In the genomic region with DNA sequence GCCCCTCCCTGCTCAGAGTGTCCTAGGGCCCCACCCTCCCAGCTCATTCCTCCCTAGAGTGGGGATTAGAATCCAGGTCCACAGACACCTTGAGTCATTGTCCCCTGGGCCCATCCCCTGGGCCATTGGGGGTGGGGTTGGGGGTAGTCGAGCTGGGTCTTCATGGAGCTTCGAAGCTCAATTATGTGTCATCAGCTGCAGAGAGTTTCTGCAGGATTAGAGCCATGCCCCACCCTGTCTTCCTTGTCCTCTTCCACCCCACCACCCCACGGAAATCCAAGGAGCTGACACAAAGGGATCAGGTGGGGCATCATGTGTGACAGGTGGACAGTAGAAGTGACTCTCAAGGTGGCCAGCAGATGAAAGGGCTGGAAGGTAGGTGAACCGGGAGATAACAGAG, we compare ENCODE assay signal across 28 mouse cellular contexts. TPM values are rescaled to one million over a fixed set of nuclear protein-coding genes. Genes with fewer than 3 reads are reported as not detected.
DNase-seq lines count a peak whose midpoint lies in the region; ATAC-seq and TF ChIP-seq lines count a peak whose summit lies in the region.
"Had no signal": no experiment of that assay in that cellular context is flagged by ENCODE, and none has a peak within 500 bp of the region (broad histone marks: within the 10 kb centered on the region; RNA-seq: fewer than 3 reads in every experiment).

Klk12 (plus strand) TSS at position 301 of the 400 bp plus-strand sequence.

- peak; percentile 12; the same call in 1 of the 2 replicates for ATAC-seq in embryonic facial prominence, embryonic 14.5 days (ENCODE audit: low read depth)
- ATAC-seq in hindbrain, embryonic 13.5 days (ENCODE audit: low FRiP score), result 0 out of 2 replicates have a peak, but pooled peaks have one; percentile 36
- ATAC-seq in hindbrain, embryonic 11.5 days (ENCODE audit: low FRiP score), result no peak
- ATAC-seq in midbrain, postnatal 0 days (ENCODE audit: low FRiP score), result no peak
- no peak for ATAC-seq in stomach, postnatal 0 days (ENCODE audit: low FRiP score, low TSS enrichment)
- ATAC-seq: activated CD4-positive, CD25-positive, alpha-beta regulatory T cell, adult 4 months; CD4-positive, CD25-positive, alpha-beta regulatory T cell, adult 4 months; forebrain, embryonic 13.5 days; forebrain, embryonic 15.5 days; Patski had no signal

- no peak within 1 kb of the TSS for H3K9ac ChIP-seq in embryonic facial prominence, embryonic 14.5 days (ENCODE audit: low read depth, low read length)
- H3K9ac ChIP-seq in hindbrain, embryonic 13.5 days, result no peak within 1 kb of the TSS
- no peak within 1 kb of the TSS for H3K9ac ChIP-seq in hindbrain, embryonic 11.5 days (ENCODE audit: low read depth, low read length)
- no peak within 1 kb of the TSS for H3K9ac ChIP-seq in midbrain, postnatal 0 days (replicated peaks; ENCODE audit: low read length, poor library complexity, severe bottlenecking)
- no peak within 1 kb of the TSS for H3K9ac ChIP-seq in stomach, postnatal 0 days (ENCODE audit: low read length)
- H3K9ac ChIP-seq: embryonic facial prominence, embryonic 13.5 days; forebrain, embryonic 13.5 days; forebrain, embryonic 15.5 days had no signal

- 74% methylated on average over 4 of the region's 4 CpGs for WGBS in embryonic facial prominence, embryonic 14.5 days
- WGBS in embryonic facial prominence, embryonic 10.5 days, result 80% methylated on average over 4 of the region's 4 CpGs
- WGBS in hindbrain, embryonic 13.5 days, result 80% methylated on average over 4 of the region's 4 CpGs
- 85% methylated on average over 4 of the region's 4 CpGs for WGBS in hindbrain, embryonic 11.5 days
- WGBS in midbrain, embryonic 10.5 days, result 74% methylated on average over 4 of the region's 4 CpGs
- 73% methylated on average over 4 of the region's 4 CpGs for WGBS in midbrain, postnatal 0 days
- WGBS in stomach, postnatal 0 days, result 62% methylated on average over 4 of the region's 4 CpGs

- no peak within 1 kb of the TSS for H3K4me2 ChIP-seq in embryonic facial prominence, embryonic 14.5 days (ENCODE audit: low read depth, low read length)
- H3K4me2 ChIP-seq in hindbrain, embryonic 13.5 days, result no peak within 1 kb of the TSS
- no peak within 1 kb of the TSS for H3K4me2 ChIP-seq in hindbrain, embryonic 11.5 days (replicated peaks; ENCODE audit: low read depth, low read length)
- H3K4me2 ChIP-seq in midbrain, postnatal 0 days (ENCODE audit: low read depth, low read length, poor library complexity, severe bottlenecking), result no peak within 1 kb of the TSS
- no peak within 1 kb of the TSS for H3K4me2 ChIP-seq in stomach, postnatal 0 days (replicated peaks; ENCODE audit: low read depth)
- H3K4me2 ChIP-seq: embryonic facial prominence, embryonic 13.5 days; forebrain, embryonic 13.5 days; forebrain, embryonic 15.5 days had no signal

- TF ChIP-seq EP300 in stomach, postnatal 0 days (optimal IDR thresholded peaks at IDR 0.05), result no peak

- no peak within 1 kb of the TSS for H3K4me3 ChIP-seq in embryonic facial prominence, embryonic 14.5 days (ENCODE audit: low read depth, low read length)
- H3K4me3 ChIP-seq in embryonic facial prominence, embryonic 10.5 days, result no peak within 1 kb of the TSS
- H3K4me3 ChIP-seq in hindbrain, embryonic 13.5 days, result no peak within 1 kb of the TSS
- H3K4me3 ChIP-seq in hindbrain, embryonic 11.5 days (ENCODE audit: low read depth, low read length), result no peak within 1 kb of the TSS
- no peak within 1 kb of the TSS for H3K4me3 ChIP-seq in midbrain, embryonic 10.5 days
- no peak within 1 kb of the TSS for H3K4me3 ChIP-seq in midbrain, postnatal 0 days (ENCODE audit: low read depth, low read length)
- H3K4me3 ChIP-seq in stomach, postnatal 0 days (ENCODE audit: low read depth, low read length), result no peak within 1 kb of the TSS
- H3K4me3 ChIP-seq: embryonic facial prominence, embryonic 13.5 days; forebrain, embryonic 13.5 days; forebrain, embryonic 15.5 days had no signal

- no peak for DNase-seq in embryonic facial prominence, embryonic 14.5 days (ENCODE audit: low spot score)
- DNase-seq in embryonic facial prominence, embryonic 10.5 days (ENCODE audit: low spot score), result no peak
- no peak for DNase-seq in hindbrain, embryonic 11.5 days (ENCODE audit: low spot score)
- DNase-seq in midbrain, embryonic 10.5 days (ENCODE audit: low spot score), result peak; percentile 8
- no peak for DNase-seq in midbrain, postnatal 0 days (ENCODE audit: low spot score)
- DNase-seq in stomach, postnatal 0 days (ENCODE audit: low spot score), result no peak
- DNase-seq: adrenal gland, adult 8-10 months; adrenal gland, postnatal 14 days; adrenal gland, postnatal 36 days; B cell, adult 2 months; cerebellum, adult 11-12 months; cerebellum, adult 2 months; cerebellum, adult 9-10 months; cerebellum, postnatal 10 days; cerebellum, postnatal 25 days had no signal

- H3K36me3 ChIP-seq in embryonic facial prominence, embryonic 14.5 days (ENCODE audit: control insufficient read depth, insufficient read depth, low read length), result no peaks in the 10 kb centered on the region
- H3K36me3 ChIP-seq in embryonic facial prominence, embryonic 10.5 days (replicated peaks), result no peaks in the 10 kb centered on the region
- no peaks in the 10 kb centered on the region for H3K36me3 ChIP-seq in hindbrain, embryonic 13.5 days
- H3K36me3 ChIP-seq in hindbrain, embryonic 11.5 days (ENCODE audit: control insufficient read depth, insufficient read depth, low read length), result no peaks in the 10 kb centered on the region
- no peaks in the 10 kb centered on the region for H3K36me3 ChIP-seq in midbrain, embryonic 10.5 days
- no peaks in the 10 kb centered on the region for H3K36me3 ChIP-seq in midbrain, postnatal 0 days (ENCODE audit: insufficient read depth, low read length)
- no peaks in the 10 kb centered on the region for H3K36me3 ChIP-seq in stomach, postnatal 0 days (ENCODE audit: control insufficient read depth, insufficient read depth, low read length)
- H3K36me3 ChIP-seq: embryonic facial prominence, embryonic 13.5 days; forebrain, embryonic 15.5 days; G1E had no signal

- no peaks in the 10 kb centered on the region for H3K27me3 ChIP-seq in embryonic facial prominence, embryonic 14.5 days (replicated peaks; ENCODE audit: control insufficient read depth, insufficient read depth, low read length)
- no peaks in the 10 kb centered on the region for H3K27me3 ChIP-seq in embryonic facial prominence, embryonic 10.5 days (replicated peaks; ENCODE audit: low read depth, poor library complexity, severe bottlenecking)
- no peaks in the 10 kb centered on the region for H3K27me3 ChIP-seq in hindbrain, embryonic 13.5 days
- no peaks in the 10 kb centered on the region for H3K27me3 ChIP-seq in hindbrain, embryonic 11.5 days (ENCODE audit: control insufficient read depth, insufficient read depth, low read length)
- H3K27me3 ChIP-seq in midbrain, embryonic 10.5 days (ENCODE audit: low read depth, poor library complexity, severe bottlenecking), result no peaks in the 10 kb centered on the region
- no peaks in the 10 kb centered on the region for H3K27me3 ChIP-seq in midbrain, postnatal 0 days (ENCODE audit: insufficient read depth, low read length)
- H3K27me3 ChIP-seq in stomach, postnatal 0 days (ENCODE audit: control insufficient read depth, insufficient read depth, low read length), result no peaks in the 10 kb centered on the region
- H3K27me3 ChIP-seq: embryonic facial prominence, embryonic 13.5 days; forebrain, embryonic 13.5 days; forebrain, embryonic 15.5 days had no signal

- no peak for TF ChIP-seq CTCF in midbrain, postnatal 0 days (IDR thresholded peaks at IDR 0.05)
- TF ChIP-seq CTCF in stomach, postnatal 0 days (IDR thresholded peaks at IDR 0.05; ENCODE audit: low read depth), result no peak

- H3K4me1 ChIP-seq in embryonic facial prominence, embryonic 14.5 days (ENCODE audit: control insufficient read depth, insufficient read depth, low read length), result no peaks in the 10 kb centered on the region
- H3K4me1 ChIP-seq in embryonic facial prominence, embryonic 10.5 days, result no peaks in the 10 kb centered on the region
- no peaks in the 10 kb centered on the region for H3K4me1 ChIP-seq in hindbrain, embryonic 13.5 days (replicated peaks)
- no peaks in the 10 kb centered on the region for H3K4me1 ChIP-seq in hindbrain, embryonic 11.5 days (replicated peaks; ENCODE audit: control insufficient read depth, insufficient read depth, low read length)
- H3K4me1 ChIP-seq in midbrain, embryonic 10.5 days, result peaks cover 4% of the 10 kb centered on the region
- no peaks in the 10 kb centered on the region for H3K4me1 ChIP-seq in midbrain, postnatal 0 days (ENCODE audit: insufficient read depth, low read length)
- H3K4me1 ChIP-seq in stomach, postnatal 0 days (replicated peaks; ENCODE audit: control insufficient read depth, insufficient read depth), result no peaks in the 10 kb centered on the region
- H3K4me1 ChIP-seq: embryonic facial prominence, embryonic 13.5 days; forebrain, embryonic 13.5 days; forebrain, embryonic 15.5 days had no signal

- no peak within 1 kb of the TSS for H3K27ac ChIP-seq in embryonic facial prominence, embryonic 14.5 days (replicated peaks; ENCODE audit: low read depth, low read length)
- no peak within 1 kb of the TSS for H3K27ac ChIP-seq in embryonic facial prominence, embryonic 10.5 days (replicated peaks)
- H3K27ac ChIP-seq in hindbrain, embryonic 13.5 days, result no peak within 1 kb of the TSS
- H3K27ac ChIP-seq in hindbrain, embryonic 11.5 days (ENCODE audit: low read depth, low read length), result no peak within 1 kb of the TSS
- no peak within 1 kb of the TSS for H3K27ac ChIP-seq in midbrain, embryonic 10.5 days (replicated peaks)
- no peak within 1 kb of the TSS for H3K27ac ChIP-seq in midbrain, postnatal 0 days (ENCODE audit: low read depth, low read length)
- no peak within 1 kb of the TSS for H3K27ac ChIP-seq in stomach, postnatal 0 days (replicated peaks)
- H3K27ac ChIP-seq: embryonic facial prominence, embryonic 13.5 days; forebrain, embryonic 13.5 days; forebrain, embryonic 15.5 days had no signal

- H3K9me3 ChIP-seq in embryonic facial prominence, embryonic 14.5 days (ENCODE audit: control insufficient read depth, low read length), result no peaks in the 10 kb centered on the region
- H3K9me3 ChIP-seq in embryonic facial prominence, embryonic 10.5 days, result no peaks in the 10 kb centered on the region
- no peaks in the 10 kb centered on the region for H3K9me3 ChIP-seq in hindbrain, embryonic 13.5 days
- H3K9me3 ChIP-seq in hindbrain, embryonic 11.5 days (ENCODE audit: control insufficient read depth, low read length), result no peaks in the 10 kb centered on the region
- H3K9me3 ChIP-seq in midbrain, embryonic 10.5 days (replicated peaks), result no peaks in the 10 kb centered on the region
- H3K9me3 ChIP-seq in midbrain, postnatal 0 days (ENCODE audit: low read length), result no peaks in the 10 kb centered on the region
- H3K9me3 ChIP-seq in stomach, postnatal 0 days (ENCODE audit: control insufficient read depth, low read length), result no peaks in the 10 kb centered on the region
- H3K9me3 ChIP-seq: embryonic facial prominence, embryonic 13.5 days; forebrain, embryonic 13.5 days; forebrain, embryonic 15.5 days; G1E had no signal

RNA-seq across cellular contexts. Expression of gene Klk12, which starts in this region (rescaled TPM):
- 0.37 and 0.65 TPM in 2 replicates for polyA plus RNA-seq in embryonic facial prominence, embryonic 14.5 days (2014; fragmentation: Nextera tagmentation; extraction: Ambion mirVana)
- polyA plus RNA-seq in embryonic facial prominence, embryonic 10.5 days (2016; fragmentation: Nextera tagmentation; extraction: Ambion mirVana), result not detected in 2 replicates
- polyA plus RNA-seq in hindbrain, embryonic 13.5 days (2015; fragmentation: Nextera tagmentation; extraction: Ambion mirVana), result not detected in 2 replicates
- not detected in 2 replicates for polyA plus RNA-seq in hindbrain, embryonic 11.5 days (2014; fragmentation: Nextera tagmentation; extraction: Ambion mirVana)
- polyA plus RNA-seq in midbrain, embryonic 10.5 days (2016; fragmentation: Nextera tagmentation; extraction: Ambion mirVana), result not detected in 2 replicates
- total RNA-seq in midbrain, postnatal 0 days (2014; rRNA removed), result not detected in 2 replicates
- not detected in 2 replicates for polyA plus RNA-seq in midbrain, postnatal 0 days (2015; fragmentation: Nextera tagmentation; extraction: Ambion mirVana)
- polyA plus RNA-seq in stomach, postnatal 0 days (2015; fragmentation: Nextera tagmentation; extraction: Ambion mirVana), result 34.9 and 36.2 TPM in 2 replicates
- total RNA-seq: adrenal gland, adult 18-20 months; adrenal gland, adult 8-10 months; adrenal gland, postnatal 14 days; adrenal gland, postnatal 36 days; CH12.LX; G1E had no signal
- polyA plus RNA-seq: activated CD4-positive, CD25-positive, alpha-beta regulatory T cell, adult 4 months; CD4-positive, CD25-positive, alpha-beta regulatory T cell, adult 4 months; cerebellum, adult 2 months; cortical plate, adult 2 months; embryonic facial prominence, embryonic 11.5 days; forebrain, embryonic 11.5 days; forebrain, embryonic 13.5 days; forebrain, embryonic 15.5 days; G1E; Patski had no signal

Comparison
In these comparisons a context has a peak if more than half of its experiments do, and no peak if none do; other contexts are left out.
1. RNA of gene Klk12 (polyA plus RNA-seq): 34.9 to 36.2 TPM in stomach, postnatal 0 days; 0.37 to 0.65 TPM in embryonic facial prominence, embryonic 14.5 days, not detected in hindbrain, embryonic 13.5 days, not detected in midbrain, postnatal 0 days, not detected in embryonic facial prominence, embryonic 10.5 days, not detected in hindbrain, embryonic 11.5 days and not detected in midbrain, embryonic 10.5 days; every median in the first group is over 10 times any median in the second.
2. Peak in ATAC-seq in embryonic facial prominence, embryonic 14.5 days; RNA of the gene not detected or under 1 TPM.
3. Peak in ATAC-seq in hindbrain, embryonic 13.5 days; RNA of the gene not detected or under 1 TPM.
4. Peak in DNase-seq in midbrain, embryonic 10.5 days; RNA of the gene not detected or under 1 TPM.